Mouse (Mus musculus): ENCODE results near the gene Vcan. TPM values are rescaled to one million over a fixed set of nuclear protein-coding genes. Genes with fewer than 3 reads are reported as not detected.

The Vcan gene
- polyA plus RNA-seq, 1 experiment from 2014 or later, result 86.7 TPM

GRCm38 (mm10) chr13:89653279-89653678, 89.0 kb downstream of the Vcan start:
- ATAC-seq (ENCODE audit: low FRiP score), result no peak
- H3K27me3 ChIP-seq, result no peaks in the 10 kb centered on the region
- no peak overlapping the region for H3K4me2 ChIP-seq (replicated peaks)
- H3K9me3 ChIP-seq (replicated peaks), result no peaks in the 10 kb centered on the region
- 0 out of 2 replicates have a peak, but pooled peaks cover 2% of the 10 kb centered on the region for H3K36me3 ChIP-seq
- no peak overlapping the region for H3K9ac ChIP-seq
- H3K4me1 ChIP-seq, result no peaks in the 10 kb centered on the region
- no peak overlapping the region for H3K27ac ChIP-seq
- no peak overlapping the region for H3K4me3 ChIP-seq
- WGBS, result 87% methylated on average over 2 of the region's 2 CpGs

- Histone ChIP-seq H3K27ac (no peak overlapping the region), H3K9me3 (replicated peaks) (no peaks in the 10 kb centered on the region), H3K4me2 (replicated peaks) (no peak overlapping the region), H3K36me3 (0 out of 2 replicates have a peak, but pooled peaks cover 2% of the 10 kb centered on the region), H3K4me3 (no peak overlapping the region), H3K9ac (no peak overlapping the region), H3K27me3 (no peaks in the 10 kb centered on the region), H3K4me1 (no peaks in the 10 kb centered on the region)
- WGBS, result 80% methylated on average over 1 of the region's 1 CpGs
- ATAC-seq (ENCODE audit: low FRiP score), result no peak
Measured at GRCm38 (mm10) chr13:89652773-89653172, 89.5 kb downstream of the Vcan start.

GRCm38 (mm10) chr13:89645589-89645988, 96.7 kb downstream of the Vcan start:
- Histone ChIP-seq H3K36me3 (no peaks in the 10 kb centered on the region), H3K27ac (no peak overlapping the region), H3K9ac (no peak overlapping the region), H3K4me2 (replicated peaks) (no peak overlapping the region), H3K9me3 (replicated peaks) (no peaks in the 10 kb centered on the region), H3K4me3 (no peak overlapping the region), H3K4me1 (no peaks in the 10 kb centered on the region), H3K27me3 (no peaks in the 10 kb centered on the region)
- WGBS, result 94% methylated on average over 2 of the region's 2 CpGs
- no peak for ATAC-seq (ENCODE audit: low FRiP score)

GRCm38 (mm10) chr13:89637012-89637411, 105.3 kb downstream of the Vcan start:
- Histone ChIP-seq H3K4me1 (no peaks in the 10 kb centered on the region), H3K9me3 (replicated peaks) (no peaks in the 10 kb centered on the region), H3K27me3 (no peaks in the 10 kb centered on the region), H3K9ac (no peak overlapping the region), H3K27ac (no peak overlapping the region), H3K4me2 (replicated peaks) (no peak overlapping the region), H3K4me3 (no peak overlapping the region), H3K36me3 (no peaks in the 10 kb centered on the region)
- no peak for ATAC-seq (ENCODE audit: low FRiP score)
- WGBS, result 75% methylated on average over 3 of the region's 3 CpGs

- ATAC-seq (ENCODE audit: low FRiP score), result peak; percentile 64
- no peaks in the 10 kb centered on the region for H3K27me3 ChIP-seq
- H3K9me3 ChIP-seq (replicated peaks), result no peaks in the 10 kb centered on the region
- WGBS, result 30% methylated on average over 4 of the region's 4 CpGs
- H3K4me2 ChIP-seq (replicated peaks), result no peak overlapping the region
- H3K4me3 ChIP-seq, result no peak overlapping the region
- H3K36me3 ChIP-seq, result no peaks in the 10 kb centered on the region
- H3K4me1 ChIP-seq, result no peaks in the 10 kb centered on the region
- no peak overlapping the region for H3K9ac ChIP-seq
- no peak overlapping the region for H3K27ac ChIP-seq
Measured at GRCm38 (mm10) chr13:89634137-89634683, 108.1 kb downstream of the Vcan start.

- Histone ChIP-seq H3K9ac (no peak overlapping the region), H3K27me3 (no peaks in the 10 kb centered on the region), H3K36me3 (no peaks in the 10 kb centered on the region), H3K4me1 (no peaks in the 10 kb centered on the region), H3K9me3 (replicated peaks) (no peaks in the 10 kb centered on the region), H3K4me2 (replicated peaks) (no peak overlapping the region), H3K27ac (no peak overlapping the region), H3K4me3 (no peak overlapping the region)
- no peak for ATAC-seq (ENCODE audit: low FRiP score)
- 86% methylated on average over 3 of the region's 3 CpGs for WGBS
Measured at GRCm38 (mm10) chr13:89619064-89619463, 123.2 kb downstream of the Vcan start.

GRCm38 (mm10) chr13:89607399-89607798, 134.9 kb downstream of the Vcan start:
- ATAC-seq (ENCODE audit: low FRiP score), result no peak
- H3K4me1 ChIP-seq, result no peaks in the 10 kb centered on the region
- H3K27me3 ChIP-seq, result no peaks in the 10 kb centered on the region
- no peaks in the 10 kb centered on the region for H3K36me3 ChIP-seq
- no peaks in the 10 kb centered on the region for H3K9me3 ChIP-seq (replicated peaks)
- H3K4me2 ChIP-seq (replicated peaks), result no peak overlapping the region
- H3K9ac ChIP-seq, result no peak overlapping the region
- H3K27ac ChIP-seq, result no peak overlapping the region
- H3K4me3 ChIP-seq, result no peak overlapping the region
- WGBS, result 45% methylated on average over 3 of the region's 3 CpGs

Other genes with a start within 250 kb of the Vcan start
- 8.9 and 18.4 TPM in 2 replicates for gene Hapln1, start 202.7 kb downstream of the Vcan start, polyA plus RNA-seq (2016; fragmentation: Nextera tagmentation; extraction: Ambion mirVana)